Mouse (Mus musculus) embryonic facial prominence, embryonic 11.5 days (tissue): ENCODE results near the gene Evc. TPM values are rescaled to one million over a fixed set of nuclear protein-coding genes. Genes with fewer than 3 reads are reported as not detected.

ENCODE experiments used
- ATAC-seq: fragments of 200-750 bp; cut with Nextera tagmentation; replicated peaks from 2 replicates; pipeline ENCODE4 v1.8.0; 2017; ENCODE audit warnings: low read depth; ENCODE audit not compliant: insufficient number of reproducible peaks, low FRiP score, low TSS enrichment
- DNase-seq: peaks from one replicate; pipeline ENCODE4 v3.0.0-alpha.2; 2015; ENCODE audit warnings: low spot score
- H3K27ac ChIP-seq: fragments of 300-500 bp; sonication (generic); replicated peaks from 2 replicates; pipeline ENCODE4 v1.5.1; 2014; ENCODE audit warnings: mild to moderate bottlenecking, low read depth, low read length, control low read depth
- H3K27me3 ChIP-seq: fragments of 300-500 bp; sonication (generic); 2 replicates; pipeline ENCODE4 v1.6.1; 2014; ENCODE audit warnings: mild to moderate bottlenecking, low read length, moderate library complexity, mixed read lengths; ENCODE audit not compliant: control insufficient read depth, insufficient read depth
- H3K36me3 ChIP-seq: fragments of 300-500 bp; sonication (generic); replicated peaks from 2 replicates; pipeline ENCODE4 v1.6.1; 2014; ENCODE audit warnings: low read depth, mild to moderate bottlenecking, low read length, moderate library complexity, mixed read lengths; ENCODE audit not compliant: control insufficient read depth, insufficient read depth
- H3K4me1 ChIP-seq: fragments of 300-500 bp; sonication (generic); 2 replicates; pipeline ENCODE4 v1.6.1; 2014; ENCODE audit warnings: low read length, mixed read lengths; ENCODE audit not compliant: control insufficient read depth, insufficient read depth
- H3K4me2 ChIP-seq: fragments of 300-500 bp; sonication (generic); 2 replicates; pipeline ENCODE4 v1.6.1; 2014; ENCODE audit warnings: low read depth, mild to moderate bottlenecking, control low read depth, low read length, moderate library complexity
- H3K4me3 ChIP-seq: fragments of 300-500 bp; sonication (generic); 2 replicates; pipeline ENCODE4 v1.5.1; 2014; ENCODE audit warnings: low read depth, low read length, control low read depth
- H3K9ac ChIP-seq: fragments of 300-500 bp; sonication (generic); replicated peaks from 2 replicates; pipeline ENCODE4 v1.6.1; 2014; ENCODE audit warnings: mild to moderate bottlenecking, control low read depth, low read length
- H3K9me3 ChIP-seq: fragments of 300-500 bp; sonication (generic); replicated peaks from 2 replicates; pipeline ENCODE4 v1.6.1; 2016; ENCODE audit warnings: mild to moderate bottlenecking, low read length, inconsistent platforms, mixed read lengths; ENCODE audit not compliant: control insufficient read depth
- WGBS: fragments of 180-500 bp; shearing (Covaris S2); extraction: QIAGEN DNeasy Blood & Tissue Kit; methylation state at CpG from one replicate; pipeline ENCODE4 v1.1.7; 2014; 5-methylcytosine and 5-hydroxymethylcytosine counted together
- polyA plus RNA-seq: library from polyadenylated mRNA; unstranded; fragments of >200 nt; fragmentation: Nextera tagmentation; extraction: Ambion mirVana; gene quantifications from 2 replicates; pipeline ENCODE4 v1.2.1, GENCODE M21; 2014

Gene Evc
- polyA plus RNA-seq, 1 experiment from 2014 or later, result 15.7 TPM

DNA sequence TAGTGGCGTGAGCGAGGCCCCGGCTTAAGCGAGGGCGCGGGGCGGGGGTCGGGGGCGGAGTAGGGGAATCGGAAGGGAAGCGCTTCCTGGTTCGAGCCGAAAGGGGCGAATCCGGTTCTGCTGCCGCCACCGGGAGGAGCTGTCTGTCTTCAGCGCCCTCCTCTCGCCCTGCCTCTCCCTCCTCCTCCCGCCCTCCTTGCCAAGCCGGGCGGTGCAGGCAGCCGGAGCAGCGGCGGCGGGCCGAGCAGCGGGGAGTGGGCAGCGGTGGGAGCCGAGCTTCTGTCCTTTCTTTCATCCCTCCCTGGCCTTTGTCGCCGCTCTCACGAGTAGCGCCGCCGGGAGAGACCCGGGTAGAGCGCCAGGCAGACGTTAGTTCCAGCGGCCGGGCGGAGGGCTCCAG lies 91.0 kb downstream of the Evc start:
- peaks cover 7% of the 10 kb centered on the region for H3K4me1 ChIP-seq
- peak; percentile 47 for ATAC-seq
- peak overlapping the region; percentile 63 for H3K4me3 ChIP-seq
- peak; percentile 76 for DNase-seq
- H3K27me3 ChIP-seq, result peaks cover 48% of the 10 kb centered on the region
- WGBS, result 0% methylated on average over 29 of the region's 42 CpGs
- peak overlapping the region; percentile 63 for H3K9ac ChIP-seq
- peak overlapping the region; percentile 70 for H3K27ac ChIP-seq
- H3K9me3 ChIP-seq, result no peaks in the 10 kb centered on the region
- H3K4me2 ChIP-seq, result peak overlapping the region; percentile 93
- H3K36me3 ChIP-seq, result no peaks in the 10 kb centered on the region

GRCm38 (mm10) chr5:37244666-37245242 lies 91.9 kb downstream of the Evc start:
- no peak for DNase-seq
- peak overlapping the region; percentile 5; the same call in 1 of the 2 replicates for H3K4me3 ChIP-seq
- no peak overlapping the region for H3K9ac ChIP-seq
- H3K9me3 ChIP-seq, result no peaks in the 10 kb centered on the region
- no peak for ATAC-seq
- H3K27me3 ChIP-seq, result peaks cover 50% of the 10 kb centered on the region
- H3K36me3 ChIP-seq, result no peaks in the 10 kb centered on the region
- no peak overlapping the region for H3K27ac ChIP-seq
- H3K4me2 ChIP-seq, result no peak overlapping the region; the same call in 1 of the 2 replicates
- WGBS, result 36% methylated on average over 9 of the region's 9 CpGs
- H3K4me1 ChIP-seq, result peaks cover 7% of the 10 kb centered on the region

- ATAC-seq (no peak), DNase-seq (peak; percentile 38)
- no peaks in the 10 kb centered on the region for H3K9me3 ChIP-seq
- WGBS, result 2% methylated on average over 13 of the region's 13 CpGs
- H3K9ac ChIP-seq, result no peak overlapping the region
- H3K4me1 ChIP-seq, result peaks cover 7% of the 10 kb centered on the region
- no peak overlapping the region for H3K27ac ChIP-seq
- 0 out of 2 replicates have a peak overlapping the region, but pooled peaks have one; percentile 5 for H3K4me3 ChIP-seq
- H3K4me2 ChIP-seq, result peak overlapping the region; percentile 7; the same call in 1 of the 2 replicates
- no peaks in the 10 kb centered on the region for H3K36me3 ChIP-seq
- peaks cover 50% of the 10 kb centered on the region for H3K27me3 ChIP-seq
Measured at GRCm38 (mm10) chr5:37244161-37244560, 92.5 kb downstream of the Evc start.

GRCm38 (mm10) chr5:37243169-37243886 lies 93.4 kb downstream of the Evc start:
- Histone ChIP-seq H3K4me3 (no peak overlapping the region), H3K9ac (no peak overlapping the region), H3K36me3 (no peaks in the 10 kb centered on the region), H3K27me3 (peaks cover 50% of the 10 kb centered on the region), H3K4me1 (peaks cover 7% of the 10 kb centered on the region), H3K27ac (no peak overlapping the region), H3K9me3 (no peaks in the 10 kb centered on the region), H3K4me2 (no peak overlapping the region)
- DNase-seq (peak; percentile 88), ATAC-seq (no peak)
- 2% methylated on average over 19 of the region's 19 CpGs for WGBS

GRCm38 (mm10) chr5:37242360-37243168 lies 94.1 kb downstream of the Evc start:
- Histone ChIP-seq H3K4me3 (peak overlapping the region; percentile 41), H3K27me3 (peaks cover 50% of the 10 kb centered on the region), H3K36me3 (no peaks in the 10 kb centered on the region), H3K27ac (no peak overlapping the region), H3K9me3 (no peaks in the 10 kb centered on the region), H3K9ac (peak overlapping the region; percentile 18), H3K4me2 (peak overlapping the region; percentile 78), H3K4me1 (peaks cover 7% of the 10 kb centered on the region)
- 11% methylated on average over 42 of the region's 44 CpGs for WGBS
- DNase-seq, result no peak
- ATAC-seq, result no peak

DNA sequence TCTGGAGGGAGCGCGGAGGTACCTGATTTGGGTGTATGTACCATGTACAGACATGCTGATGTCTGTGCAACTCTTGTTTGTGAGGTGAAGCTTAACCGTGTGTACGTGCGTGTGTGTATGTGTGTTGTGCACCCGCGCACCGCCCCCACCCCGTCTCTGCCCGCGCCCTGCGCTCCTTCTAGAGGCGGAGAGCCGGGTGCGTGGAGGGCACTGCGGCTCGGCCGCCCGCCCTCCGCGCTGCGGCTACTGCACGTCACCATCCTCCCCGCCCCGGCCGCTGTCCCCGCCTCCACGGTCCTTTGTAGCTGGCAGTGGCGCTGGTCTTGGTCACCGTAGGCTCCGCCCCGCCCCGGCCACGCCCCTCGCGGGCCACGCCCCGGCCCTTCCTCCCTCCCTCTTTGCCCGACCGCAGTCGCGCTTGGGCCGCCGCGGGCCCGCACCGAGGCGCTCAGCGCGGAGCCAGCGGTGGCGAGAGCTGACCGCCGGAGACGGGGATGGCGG lies 95.0 kb downstream of the Evc start, which contains the start of gene Crmp1:
Crmp1 (plus strand) TSS at position 290 of the 501 bp plus-strand sequence.
- Histone ChIP-seq H3K27ac (no peak within 1 kb of the TSS), H3K4me3 (peak within 1 kb of the TSS; percentile 41), H3K27me3 (peaks cover 50% of the 10 kb centered on the region), H3K9ac (peak within 1 kb of the TSS; percentile 18), H3K4me2 (peak within 1 kb of the TSS; percentile 78), H3K36me3 (no peaks in the 10 kb centered on the region), H3K9me3 (no peaks in the 10 kb centered on the region), H3K4me1 (peaks cover 7% of the 10 kb centered on the region)
- 1% methylated on average over 24 of the region's 56 CpGs for WGBS
- peak; percentile 82 for DNase-seq
- peak; percentile 41 for ATAC-seq

DNA sequence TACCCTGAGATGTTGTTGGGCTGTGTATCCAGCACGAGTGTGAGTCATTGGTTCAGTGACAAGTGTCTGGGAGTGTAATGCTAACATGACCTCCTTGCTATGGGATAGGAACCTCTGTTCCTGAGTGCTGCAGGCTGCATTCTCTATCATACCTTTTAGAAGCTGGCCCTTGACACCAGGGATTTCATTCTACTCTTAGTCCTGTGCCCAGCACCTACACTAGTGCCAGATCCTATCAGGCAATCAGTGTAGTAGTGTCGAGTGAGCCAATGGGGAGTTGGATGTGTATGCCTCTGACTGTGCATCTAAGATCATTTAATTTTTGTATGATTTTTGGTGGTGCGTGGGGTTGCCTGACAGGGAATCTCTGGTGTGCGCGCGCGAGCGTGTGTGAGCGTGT lies 95.5 kb downstream of the Evc start:
- H3K9ac ChIP-seq, result no peak overlapping the region
- H3K36me3 ChIP-seq, result no peaks in the 10 kb centered on the region
- H3K27me3 ChIP-seq, result peaks cover 47% of the 10 kb centered on the region
- no peak for ATAC-seq
- peaks cover 7% of the 10 kb centered on the region for H3K4me1 ChIP-seq
- H3K4me2 ChIP-seq, result no peak overlapping the region; the same call in 1 of the 2 replicates
- no peaks in the 10 kb centered on the region for H3K9me3 ChIP-seq
- no peak overlapping the region; the same call in 1 of the 2 replicates for H3K4me3 ChIP-seq
- H3K27ac ChIP-seq, result no peak overlapping the region
- DNase-seq, result no peak
- WGBS, result 14% methylated on average over 9 of the region's 9 CpGs
